Mouse (Mus musculus) olfactory bulb, adult 2 months (tissue): Measurements from ENCODE around the gene Armc12.

ENCODE experiments used
- CTCF ChIP-seq: fragments of 200-500 bp; IDR thresholded peaks from 2 replicates; pipeline ENCODE4 v1.5.1; 2012; ENCODE audit warnings: low read depth, mild to moderate bottlenecking, low read length, moderate library complexity; ENCODE audit not compliant: insufficient read depth
- POLR2A ChIP-seq: fragments of 200-500 bp; IDR thresholded peaks from 2 replicates; pipeline ENCODE4 v1.6.1; 2012; ENCODE audit warnings: mild to moderate bottlenecking, low read depth, low read length, moderate library complexity; ENCODE audit not compliant: insufficient read depth

GRCm38 (mm10) chr17:28588591-28588990, 58.0 kb downstream of the Armc12 start:
- no peak for TF ChIP-seq POLR2A
- TF ChIP-seq CTCF, result no peak
